Mouse (Mus musculus): ENCODE data around the gene Nlrc5. TPM values are rescaled to one million over a fixed set of nuclear protein-coding genes. Genes with fewer than 3 reads are reported as not detected.

The Nlrc5 gene
- polyA plus RNA-seq, 1 experiment, result 0.04 TPM

GRCm38 (mm10) chr8:94472741-94473140 lies 38.6 kb downstream of the Nlrc5 start:
- Histone ChIP-seq H3K36me3 (ENCODE audit: control insufficient read depth) (no peaks in the 10 kb centered on the region), H3K27me3 (ENCODE audit: control insufficient read depth) (no peaks in the 10 kb centered on the region), H3K4me3 (replicated peaks) (no peak overlapping the region), H3K4me1 (ENCODE audit: control insufficient read depth) (no peaks in the 10 kb centered on the region), H3K9me3 (ENCODE audit: control insufficient read depth, low read length) (no peaks in the 10 kb centered on the region)
- no peak for TF ChIP-seq TAL1 (IDR thresholded peaks at IDR 0.05; ENCODE audit: low read length)
- TF ChIP-seq GATA1 (IDR thresholded peaks at IDR 0.05; ENCODE audit: low read length), result no peak

- Histone ChIP-seq H3K9me3 (ENCODE audit: control insufficient read depth, low read length) (no peaks in the 10 kb centered on the region), H3K36me3 (ENCODE audit: control insufficient read depth) (no peaks in the 10 kb centered on the region), H3K4me1 (ENCODE audit: control insufficient read depth) (no peaks in the 10 kb centered on the region), H3K4me3 (replicated peaks) (no peak overlapping the region), H3K27me3 (ENCODE audit: control insufficient read depth) (no peaks in the 10 kb centered on the region)
- TF ChIP-seq TAL1 (IDR thresholded peaks at IDR 0.05; ENCODE audit: low read length), result no peak
- no peak for TF ChIP-seq GATA1 (IDR thresholded peaks at IDR 0.05; ENCODE audit: low read length)
Observed at GRCm38 (mm10) chr8:94473431-94473830, 39.3 kb downstream of the Nlrc5 start.

GRCm38 (mm10) chr8:94475786-94476185 lies 41.6 kb downstream of the Nlrc5 start:
- Histone ChIP-seq H3K4me1 (ENCODE audit: control insufficient read depth) (no peaks in the 10 kb centered on the region), H3K9me3 (ENCODE audit: control insufficient read depth, low read length) (no peaks in the 10 kb centered on the region), H3K36me3 (ENCODE audit: control insufficient read depth) (no peaks in the 10 kb centered on the region), H3K27me3 (ENCODE audit: control insufficient read depth) (no peaks in the 10 kb centered on the region), H3K4me3 (replicated peaks) (no peak overlapping the region)
- TF ChIP-seq TAL1 (IDR thresholded peaks at IDR 0.05; ENCODE audit: low read length) (no peak), GATA1 (IDR thresholded peaks at IDR 0.05; ENCODE audit: low read length) (no peak)

- H3K36me3 ChIP-seq (ENCODE audit: control insufficient read depth), result no peaks in the 10 kb centered on the region
- H3K27me3 ChIP-seq (ENCODE audit: control insufficient read depth), result no peaks in the 10 kb centered on the region
- no peak for TF ChIP-seq GATA1 (IDR thresholded peaks at IDR 0.05; ENCODE audit: low read length)
- TF ChIP-seq TAL1 (IDR thresholded peaks at IDR 0.05; ENCODE audit: low read length), result no peak
- no peaks in the 10 kb centered on the region for H3K9me3 ChIP-seq (ENCODE audit: control insufficient read depth, low read length)
- no peaks in the 10 kb centered on the region for H3K4me1 ChIP-seq (ENCODE audit: control insufficient read depth)
- no peak overlapping the region for H3K4me3 ChIP-seq (replicated peaks)
Observed at GRCm38 (mm10) chr8:94476846-94477245, 42.7 kb downstream of the Nlrc5 start.

GRCm38 (mm10) chr8:94482051-94482450 lies 47.9 kb downstream of the Nlrc5 start:
- Histone ChIP-seq H3K36me3 (ENCODE audit: control insufficient read depth) (no peaks in the 10 kb centered on the region), H3K4me3 (replicated peaks) (no peak overlapping the region), H3K27me3 (ENCODE audit: control insufficient read depth) (no peaks in the 10 kb centered on the region), H3K9me3 (ENCODE audit: control insufficient read depth, low read length) (no peaks in the 10 kb centered on the region), H3K4me1 (ENCODE audit: control insufficient read depth) (no peaks in the 10 kb centered on the region)
- no peak for TF ChIP-seq GATA1 (IDR thresholded peaks at IDR 0.05; ENCODE audit: low read length)
- TF ChIP-seq TAL1 (IDR thresholded peaks at IDR 0.05; ENCODE audit: low read length), result no peak

GRCm38 (mm10) chr8:94485288-94485687 lies 51.1 kb downstream of the Nlrc5 start:
- TF ChIP-seq GATA1 (IDR thresholded peaks at IDR 0.05; ENCODE audit: low read length), result no peak
- H3K9me3 ChIP-seq (ENCODE audit: control insufficient read depth, low read length), result no peaks in the 10 kb centered on the region
- no peaks in the 10 kb centered on the region for H3K27me3 ChIP-seq (ENCODE audit: control insufficient read depth)
- H3K4me1 ChIP-seq (ENCODE audit: control insufficient read depth), result peaks cover 6% of the 10 kb centered on the region
- H3K36me3 ChIP-seq (ENCODE audit: control insufficient read depth), result no peaks in the 10 kb centered on the region
- no peak overlapping the region for H3K4me3 ChIP-seq (replicated peaks)

- peaks cover 6% of the 10 kb centered on the region for H3K4me1 ChIP-seq (ENCODE audit: control insufficient read depth)
- H3K36me3 ChIP-seq (ENCODE audit: control insufficient read depth), result no peaks in the 10 kb centered on the region
- H3K9me3 ChIP-seq (ENCODE audit: control insufficient read depth, low read length), result no peaks in the 10 kb centered on the region
- no peak overlapping the region for H3K4me3 ChIP-seq (replicated peaks)
- TF ChIP-seq TAL1 (IDR thresholded peaks at IDR 0.05; ENCODE audit: low read length) (no peak), GATA1 (IDR thresholded peaks at IDR 0.05; ENCODE audit: low read length) (no peak)
- no peaks in the 10 kb centered on the region for H3K27me3 ChIP-seq (ENCODE audit: control insufficient read depth)
Observed at GRCm38 (mm10) chr8:94485882-94486281, 51.7 kb downstream of the Nlrc5 start.

- Histone ChIP-seq H3K9me3 (ENCODE audit: control insufficient read depth, low read length) (no peaks in the 10 kb centered on the region), H3K4me3 (replicated peaks) (no peak overlapping the region), H3K27me3 (ENCODE audit: control insufficient read depth) (no peaks in the 10 kb centered on the region), H3K4me1 (ENCODE audit: control insufficient read depth) (peaks cover 11% of the 10 kb centered on the region), H3K36me3 (ENCODE audit: control insufficient read depth) (no peaks in the 10 kb centered on the region)
- TF ChIP-seq TAL1 (IDR thresholded peaks at IDR 0.05; ENCODE audit: low read length) (no peak), GATA1 (IDR thresholded peaks at IDR 0.05; ENCODE audit: low read length) (no peak)
Observed at GRCm38 (mm10) chr8:94488016-94488415, 53.9 kb downstream of the Nlrc5 start.

GRCm38 (mm10) chr8:94489809-94490483 lies 55.8 kb downstream of the Nlrc5 start:
- H3K9me3 ChIP-seq (ENCODE audit: control insufficient read depth, low read length), result no peaks in the 10 kb centered on the region
- no peaks in the 10 kb centered on the region for H3K27me3 ChIP-seq (ENCODE audit: control insufficient read depth)
- peaks cover 11% of the 10 kb centered on the region for H3K4me1 ChIP-seq (ENCODE audit: control insufficient read depth)
- TF ChIP-seq TAL1 (IDR thresholded peaks at IDR 0.05; ENCODE audit: low read length) (no peak), GATA1 (IDR thresholded peaks at IDR 0.05; ENCODE audit: low read length) (no peak)
- H3K4me3 ChIP-seq (replicated peaks), result no peak overlapping the region
- H3K36me3 ChIP-seq (ENCODE audit: control insufficient read depth), result no peaks in the 10 kb centered on the region

Data from erythroblast, embryonic 14.5 days (primary cell).